Mouse (Mus musculus) limb, embryonic 14.5 days (tissue): ENCODE results near the gene Vwa3b. TPM values are rescaled to one million over a fixed set of nuclear protein-coding genes. Genes with fewer than 3 reads are reported as not detected.

ENCODE experiments used
- ATAC-seq: fragments of 200-750 bp; cut with Nextera tagmentation; 2 replicates; pipeline ENCODE4 v1.8.0; 2017; ENCODE audit warnings: low read depth, moderate number of reproducible peaks, moderate TSS enrichment; ENCODE audit not compliant: low FRiP score
- DNase-seq: peaks from one replicate; pipeline ENCODE4 v3.0.0-alpha.2; 2015; ENCODE audit warnings: low spot score
- H3K27ac ChIP-seq: fragments of 300-500 bp; sonication (generic); replicated peaks from 2 replicates; pipeline ENCODE4 v1.5.1; 2014; ENCODE audit warnings: low read depth, mild to moderate bottlenecking, low read length, moderate library complexity, mixed read lengths
- H3K27me3 ChIP-seq: fragments of 300-500 bp; sonication (generic); 2 replicates; pipeline ENCODE4 v1.6.1; 2014; ENCODE audit warnings: low read length, mixed read lengths; ENCODE audit not compliant: control insufficient read depth, insufficient read depth
- H3K36me3 ChIP-seq: fragments of 300-500 bp; sonication (generic); 2 replicates; pipeline ENCODE4 v1.6.1; 2014; ENCODE audit warnings: mild to moderate bottlenecking, low read length, moderate library complexity, mixed read lengths; ENCODE audit not compliant: control insufficient read depth, insufficient read depth
- H3K4me1 ChIP-seq: fragments of 300-500 bp; sonication (generic); 2 replicates; pipeline ENCODE4 v1.6.1; 2014; ENCODE audit warnings: antibody characterized with exemption, low read length, mixed read lengths; ENCODE audit not compliant: control insufficient read depth, insufficient read depth
- H3K4me2 ChIP-seq: fragments of 300-500 bp; sonication (generic); replicated peaks from 2 replicates; pipeline ENCODE4 v1.6.1; 2014; ENCODE audit warnings: low read depth, mild to moderate bottlenecking, low read length, moderate library complexity; ENCODE audit not compliant: severe bottlenecking
- H3K4me3 ChIP-seq: fragments of 300-500 bp; sonication (generic); replicated peaks from 2 replicates; pipeline ENCODE4 v1.5.1; 2014; ENCODE audit warnings: low read length
- H3K9ac ChIP-seq: fragments of 300-500 bp; sonication (generic); 2 replicates; pipeline ENCODE4 v1.6.1; 2014; ENCODE audit warnings: mild to moderate bottlenecking, low read depth, low read length, moderate library complexity; ENCODE audit not compliant: severe bottlenecking
- H3K9me3 ChIP-seq: fragments of 300-500 bp; sonication (generic); 2 replicates; pipeline ENCODE4 v1.6.1; 2016; ENCODE audit warnings: low read length; ENCODE audit not compliant: control insufficient read depth
- POLR2A ChIP-seq: fragments of 200-500 bp; IDR thresholded peaks from 2 replicates; pipeline ENCODE4 v1.8.0; 2012; ENCODE audit warnings: inconsistent platforms, mild to moderate bottlenecking, moderate library complexity, borderline replicate concordance; ENCODE audit not compliant: insufficient read depth, insufficient read length; ENCODE audit errors: extremely low read depth
- WGBS: fragments of 180-500 bp; shearing (Covaris S2); extraction: QIAGEN DNeasy Blood & Tissue Kit; methylation state at CpG from one replicate; pipeline ENCODE4 v1.1.7; 2014; 5-methylcytosine and 5-hydroxymethylcytosine counted together
- polyA plus RNA-seq, 2 experiments: library from polyadenylated mRNA; depleted of rRNA in 1 of 2; stranded (reverse) in 1 of 2; unstranded in 1 of 2; fragments of >200 nt; fragmentation: Nextera tagmentation in 1 of 2; extraction: Ambion mirVana in 1 of 2; gene quantifications; 2 replicates each; pipeline versions ENCODE4 v1.2.1 to v1.2.3; 2012 to 2014

Vwa3b gene
- polyA plus RNA-seq, 2 experiments, result 1.0 to 1.6 TPM

- H3K4me1 ChIP-seq, result peaks cover 6% of the 10 kb centered on the region; the same call in 1 of the 2 replicates
- no peaks in the 10 kb centered on the region for H3K36me3 ChIP-seq
- ATAC-seq, result no peak
- H3K9me3 ChIP-seq, result peaks cover 5% of the 10 kb centered on the region; the same call in 1 of the 2 replicates
- H3K27me3 ChIP-seq, result no peaks in the 10 kb centered on the region
- H3K4me3 ChIP-seq, result no peak overlapping the region
- 71% methylated on average over 6 of the region's 6 CpGs for WGBS
- H3K27ac ChIP-seq, result no peak overlapping the region
- H3K9ac ChIP-seq, result no peak overlapping the region
- no peak for DNase-seq
- H3K4me2 ChIP-seq, result no peak overlapping the region
- TF ChIP-seq POLR2A, result no peak
Observed at GRCm38 (mm10) chr1:37230404-37230803, 204.0 kb downstream of the Vwa3b start.

GRCm38 (mm10) chr1:37231295-37231701 lies 204.9 kb downstream of the Vwa3b start:
- Histone ChIP-seq H3K9me3 (peaks cover 5% of the 10 kb centered on the region; the same call in 1 of the 2 replicates), H3K9ac (no peak overlapping the region), H3K4me1 (peaks cover 6% of the 10 kb centered on the region; the same call in 1 of the 2 replicates), H3K4me2 (peak overlapping the region; percentile 31; the same call in 1 of the 2 replicates), H3K27me3 (no peaks in the 10 kb centered on the region), H3K4me3 (no peak overlapping the region), H3K27ac (no peak overlapping the region), H3K36me3 (no peaks in the 10 kb centered on the region)
- TF ChIP-seq POLR2A, result no peak
- ATAC-seq, result peak; percentile 71
- 30% methylated on average over 6 of the region's 6 CpGs for WGBS
- peak; percentile 62 for DNase-seq

Other genes starting within 250 kb of the Vwa3b start
- gene Tmem131, start 82.9 kb upstream of the Vwa3b start, polyA plus RNA-seq (2012; rRNA removed), result 42.3 and 45.5 TPM in 2 replicates
- 22.5 and 23.1 TPM in 2 replicates for gene Tmem131, start 82.9 kb upstream of the Vwa3b start, polyA plus RNA-seq (2014; fragmentation: Nextera tagmentation; extraction: Ambion mirVana)
- gene Cnga3, start 187.8 kb downstream of the Vwa3b start, polyA plus RNA-seq (2012; rRNA removed), result 0.11 TPM in 1 of 2 replicates, not detected in the other
- gene Cnga3, start 187.8 kb downstream of the Vwa3b start, polyA plus RNA-seq (2014; fragmentation: Nextera tagmentation; extraction: Ambion mirVana), result not detected in 2 replicates